Comparison of ENCODE assay signal across 28 mouse cellular contexts in the genomic region with DNA sequence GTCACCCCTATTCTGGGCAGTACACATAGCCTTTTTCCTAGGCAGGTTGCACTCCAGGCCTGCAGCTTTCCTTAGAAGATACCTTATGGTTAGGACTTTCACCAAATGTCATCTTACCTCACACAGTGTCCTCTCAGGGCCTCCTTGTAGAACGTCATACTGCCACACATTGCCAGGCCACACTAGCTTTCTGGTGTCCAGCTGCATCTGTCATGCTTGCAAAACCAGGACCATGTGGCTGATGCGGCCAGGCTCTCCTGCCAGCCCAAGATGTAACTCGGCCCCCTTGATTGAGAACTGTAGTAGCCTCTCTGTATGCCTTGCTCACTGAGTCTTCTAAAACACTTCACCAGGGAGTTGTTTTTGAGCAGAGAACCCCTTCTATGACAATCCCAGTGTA. TPM values are rescaled to one million over a fixed set of nuclear protein-coding genes. Genes with fewer than 3 reads are reported as not detected.
DNase-seq lines count a peak whose midpoint lies in the region; ATAC-seq and TF ChIP-seq lines count a peak whose summit lies in the region.
"Had no signal": no experiment of that assay in that cellular context is flagged by ENCODE, and none has a peak within 500 bp of the region (broad histone marks: within the 10 kb centered on the region; RNA-seq: fewer than 3 reads in every experiment).

No protein-coding gene starts in this region.

- no peak for TF ChIP-seq CTCF in intestine, postnatal 0 days (IDR thresholded peaks at IDR 0.05; ENCODE audit: low read depth)

- peak; percentile 55 for DNase-seq in gastrocnemius, adult 18-20 months (ENCODE audit: low spot score)
- no peak for DNase-seq in gastrocnemius, postnatal 4 days (ENCODE audit: low spot score in 2 of 2)
- peak; percentile 37 to 54 for DNase-seq in gastrocnemius, adult 8-10 months (ENCODE audit: low spot score in 2 of 2)
- no peak for DNase-seq in gastrocnemius, postnatal 10 days
- DNase-seq in skeletal muscle tissue, adult 2 months (ENCODE audit: low read depth, low spot score) = peak; percentile 77
- DNase-seq: adrenal gland, adult 8-10 months; adrenal gland, postnatal 14 days; adrenal gland, postnatal 36 days; B cell, adult 2 months; cerebellum, adult 11-12 months; cerebellum, adult 2 months; cerebellum, adult 9-10 months; cerebellum, postnatal 25 days; embryo, embryonic 11 days had no signal

- H3K9me3 ChIP-seq in megakaryocyte, embryonic 14.5 days = no peaks in the 10 kb centered on the region
- H3K9me3 ChIP-seq in intestine, postnatal 0 days (ENCODE audit: control insufficient read depth) = no peaks in the 10 kb centered on the region
- H3K9me3 ChIP-seq: embryonic facial prominence, embryonic 13.5 days; embryonic facial prominence, embryonic 15.5 days; forebrain, embryonic 10.5 days; forebrain, embryonic 12.5 days; G1E had no signal

- H3K4me1 ChIP-seq in megakaryocyte, embryonic 14.5 days = peaks cover 9% of the 10 kb centered on the region
- peaks cover 12% of the 10 kb centered on the region; the same call in 1 of the 2 replicates for H3K4me1 ChIP-seq in intestine, postnatal 0 days (replicated peaks; ENCODE audit: control insufficient read depth, insufficient read depth, low read length)
- H3K4me1 ChIP-seq: forebrain, embryonic 10.5 days; forebrain, embryonic 12.5 days had no signal

- no peak overlapping the region for H3K27ac ChIP-seq in intestine, postnatal 0 days (ENCODE audit: low read depth, low read length)
- H3K27ac ChIP-seq: embryonic facial prominence, embryonic 13.5 days; embryonic facial prominence, embryonic 15.5 days; forebrain, embryonic 10.5 days; forebrain, embryonic 12.5 days had no signal

- H3K9ac ChIP-seq in intestine, postnatal 0 days (ENCODE audit: low read depth, low read length) = no peak overlapping the region
- H3K9ac ChIP-seq: embryonic facial prominence, embryonic 13.5 days; embryonic facial prominence, embryonic 15.5 days; forebrain, embryonic 12.5 days had no signal

- no peak overlapping the region for H3K4me2 ChIP-seq in intestine, postnatal 0 days (replicated peaks; ENCODE audit: low read depth)
- H3K4me2 ChIP-seq: embryonic facial prominence, embryonic 13.5 days; embryonic facial prominence, embryonic 15.5 days; forebrain, embryonic 12.5 days had no signal

- H3K4me3 ChIP-seq in megakaryocyte, embryonic 14.5 days (replicated peaks) = peak overlapping the region; percentile 18
- no peak overlapping the region for H3K4me3 ChIP-seq in intestine, postnatal 0 days (ENCODE audit: low read depth, low read length)
- H3K4me3 ChIP-seq: embryonic facial prominence, embryonic 13.5 days; embryonic facial prominence, embryonic 15.5 days; erythroblast, embryonic 14.5 days; forebrain, embryonic 10.5 days; forebrain, embryonic 12.5 days had no signal

- no peaks in the 10 kb centered on the region for H3K36me3 ChIP-seq in megakaryocyte, embryonic 14.5 days (replicated peaks; ENCODE audit: low read length)
- peaks cover 33% of the 10 kb centered on the region for H3K36me3 ChIP-seq in intestine, postnatal 0 days (ENCODE audit: control insufficient read depth, insufficient read depth)
- H3K36me3 ChIP-seq: forebrain, embryonic 10.5 days; forebrain, embryonic 12.5 days had no signal

- no peak for ATAC-seq in megakaryocyte, adult 5-6 weeks (ENCODE audit: poor library complexity, severe bottlenecking)
- ATAC-seq in intestine, postnatal 0 days = no peak
- ATAC-seq: activated CD4-positive, CD25-positive, alpha-beta regulatory T cell, adult 4 months; CD4-positive, CD25-positive, alpha-beta regulatory T cell, adult 4 months; forebrain, embryonic 14.5 days; Patski had no signal

- 80% methylated on average over 3 of the region's 3 CpGs for WGBS in intestine, postnatal 0 days

- H3K27me3 ChIP-seq in megakaryocyte, embryonic 14.5 days (replicated peaks) = peaks cover 9% of the 10 kb centered on the region
- H3K27me3 ChIP-seq in intestine, postnatal 0 days (replicated peaks; ENCODE audit: control insufficient read depth, insufficient read depth, low read length) = no peaks in the 10 kb centered on the region
- H3K27me3 ChIP-seq: CH12.LX; embryonic facial prominence, embryonic 13.5 days; embryonic facial prominence, embryonic 15.5 days; forebrain, embryonic 12.5 days; Patski had no signal

RNA-seq across cellular contexts. Expression of a gene that starts 7.9 kb away (rescaled TPM):
- total RNA-seq in gastrocnemius, adult 18-20 months (2021) = 10 to 100 TPM; 27.1 to 30.2 TPM
- total RNA-seq in gastrocnemius, postnatal 4 days (2021) = 10 to 100 TPM; 24.1 to 28.3 TPM
- total RNA-seq in gastrocnemius, adult 8-10 months (2022) = 10 to 100 TPM; 35.0 to 46.2 (median 37.3) TPM
- 10 to 100 TPM; 23.1 to 24.2 TPM for total RNA-seq in gastrocnemius, postnatal 10 days (2021)
- polyA plus RNA-seq in megakaryocyte, embryonic 14.5 days (2012; ENCODE audit: insufficient read depth, low replicate concordance) = 0.47 and 3.6 TPM in 2 replicates
- 15.4 and 25.5 TPM in 2 replicates for total RNA-seq in megakaryocyte, adult 5-6 weeks (2015)
- total RNA-seq in megakaryocyte, adult 5-6 weeks (2017) = 21.4 and 22.8 TPM in 2 replicates
- 10.8 and 11.5 TPM in 2 replicates for polyA plus RNA-seq in intestine, postnatal 0 days (2015; fragmentation: Nextera tagmentation; extraction: Ambion mirVana)
- total RNA-seq: CH12.LX had no signal
- polyA plus RNA-seq: erythroblast, embryonic 14.5 days; G1E had no signal

RNA-seq across cellular contexts. Expression of a gene that starts 19.0 kb away (rescaled TPM):
- total RNA-seq in gastrocnemius, adult 18-20 months (2021) = under 1 TPM; 0.07 to 0.19 TPM
- total RNA-seq in gastrocnemius, postnatal 4 days (2021) = 1 to 10 TPM in 1 of 2 experiments, under 1 TPM in 1; 0.96 to 1.1 TPM
- total RNA-seq in gastrocnemius, adult 8-10 months (2022) = under 1 TPM in 3 of 4 experiments, not detected in 1; 0.11 to 0.65 (median 0.19) TPM
- total RNA-seq in gastrocnemius, postnatal 10 days (2021) = under 1 TPM; 0.23 to 0.68 TPM
- polyA plus RNA-seq in megakaryocyte, embryonic 14.5 days (2012; ENCODE audit: insufficient read depth, low replicate concordance) = 0.36 TPM in 1 of 2 replicates, not detected in the other
- 0.41 and 1.3 TPM in 2 replicates for total RNA-seq in megakaryocyte, adult 5-6 weeks (2015)
- total RNA-seq in megakaryocyte, adult 5-6 weeks (2017) = 1.7 and 1.8 TPM in 2 replicates
- polyA plus RNA-seq in intestine, postnatal 0 days (2015; fragmentation: Nextera tagmentation; extraction: Ambion mirVana) = 0.14 and 0.17 TPM in 2 replicates
- polyA plus RNA-seq: erythroblast, embryonic 14.5 days; G1E had no signal

RNA-seq across cellular contexts. Expression of a gene that starts 38.6 kb away (rescaled TPM):
- 1 to 10 TPM; 1.1 to 1.4 TPM for total RNA-seq in gastrocnemius, adult 18-20 months (2021)
- 1 to 10 TPM; 5.1 to 5.7 TPM for total RNA-seq in gastrocnemius, postnatal 4 days (2021)
- total RNA-seq in gastrocnemius, adult 8-10 months (2022) = 1 to 10 TPM; 1.4 to 1.7 (median 1.6) TPM
- 1 to 10 TPM; 1.3 to 3.5 TPM for total RNA-seq in gastrocnemius, postnatal 10 days (2021)
- 0.89 TPM in 1 of 2 replicates, not detected in the other for polyA plus RNA-seq in megakaryocyte, embryonic 14.5 days (2012; ENCODE audit: insufficient read depth, low replicate concordance)
- 0.18 and 0.33 TPM in 2 replicates for total RNA-seq in megakaryocyte, adult 5-6 weeks (2015)
- total RNA-seq in megakaryocyte, adult 5-6 weeks (2017) = 0.29 and 0.69 TPM in 2 replicates
- polyA plus RNA-seq in intestine, postnatal 0 days (2015; fragmentation: Nextera tagmentation; extraction: Ambion mirVana) = 4.2 and 4.3 TPM in 2 replicates
- total RNA-seq: CH12.LX had no signal
- polyA plus RNA-seq: erythroblast, embryonic 14.5 days; G1E had no signal

RNA-seq across cellular contexts. Expression of a gene that starts 51.3 kb away (rescaled TPM):
- 1 to 10 TPM; 4.8 to 5.4 TPM for total RNA-seq in gastrocnemius, adult 18-20 months (2021)
- total RNA-seq in gastrocnemius, postnatal 4 days (2021) = 10 to 100 TPM; 18.9 to 20.4 TPM
- 1 to 10 TPM; 3.5 to 6.2 (median 5.3) TPM for total RNA-seq in gastrocnemius, adult 8-10 months (2022)
- total RNA-seq in gastrocnemius, postnatal 10 days (2021) = 10 to 100 TPM; 11.3 to 15.2 TPM
- polyA plus RNA-seq in megakaryocyte, embryonic 14.5 days (2012; ENCODE audit: insufficient read depth, low replicate concordance) = 2.0 TPM in 1 of 2 replicates, not detected in the other
- total RNA-seq in megakaryocyte, adult 5-6 weeks (2015) = 20.4 and 21.3 TPM in 2 replicates
- 16.9 and 19.1 TPM in 2 replicates for total RNA-seq in megakaryocyte, adult 5-6 weeks (2017)
- 53.4 and 57.2 TPM in 2 replicates for polyA plus RNA-seq in intestine, postnatal 0 days (2015; fragmentation: Nextera tagmentation; extraction: Ambion mirVana)
- polyA plus RNA-seq: erythroblast, embryonic 14.5 days had no signal

Comparison
In these comparisons a context has a peak if more than half of its experiments do, and no peak if none do; other contexts are left out.
1. DNase-seq: peak in gastrocnemius, adult 18-20 months (single experiment), gastrocnemius, adult 8-10 months (2 of 2) and skeletal muscle tissue, adult 2 months (single experiment); none in gastrocnemius, postnatal 4 days (0 of 2) and gastrocnemius, postnatal 10 days (single experiment).